9 mouse cellular contexts compared by ENCODE assay signal in genomic region chr11:60189501-60190040, GRCm38 (mm10). TPM values are rescaled to one million over a fixed set of nuclear protein-coding genes. Genes with fewer than 3 reads are reported as not detected.
A peak's percentile ranks its signal among the peaks of the same experiment; 100 is the strongest.
DNase-seq lines count a peak whose midpoint lies in the region; ATAC-seq and TF ChIP-seq lines count a peak whose summit lies in the region.
"Had no signal": no experiment of that assay in that cellular context is flagged by ENCODE, and none has a peak within 500 bp of the region (broad histone marks: within the 10 kb centered on the region; RNA-seq: fewer than 3 reads in every experiment).

No protein-coding gene starts in this region.

- ATAC-seq in hindbrain, embryonic 13.5 days (ENCODE audit: low FRiP score): no peak

- intact Hi-C loops in left cerebral cortex, adult 2 months (cut with DNase I): loop anchor here (2.0 kb wide), 1 partner anchor 75 kb away; no protein-coding TSS in a partner anchor

- H3K9me3 ChIP-seq in E14TG2a.4 (ENCODE audit: low read length): no peaks in the 10 kb centered on the region
- H3K9me3 ChIP-seq in hindbrain, embryonic 13.5 days: no peaks in the 10 kb centered on the region

- H3K4me1 ChIP-seq in E14TG2a.4 (replicated peaks; ENCODE audit: low read depth, low read length): peaks cover 71% of the 10 kb centered on the region
- peaks cover 63% of the 10 kb centered on the region for H3K4me1 ChIP-seq in hindbrain, embryonic 13.5 days (replicated peaks)

- WGBS in hindbrain, embryonic 13.5 days: 82% methylated on average over 21 of the region's 21 CpGs

- 0 out of 2 replicates have a peak overlapping the region, but pooled peaks have one; percentile 13 for H3K9ac ChIP-seq in hindbrain, embryonic 13.5 days

- DNase-seq in cerebellum, adult 11-12 months: peak; percentile 38
- DNase-seq in cerebellum, adult 8-10 months: no peak
- peak in 1 of 2 experiments; percentile 47 for DNase-seq in left cerebral cortex, adult 2 months (ENCODE audit: extremely low spot score in 1 of 2, low spot score in 2 of 2)
- no peak for DNase-seq in left cerebral cortex, adult 8-10 months (ENCODE audit: low spot score in 2 of 2)
- DNase-seq in frontal cortex, postnatal 36 days (ENCODE audit: low spot score in 2 of 2): no peak
- DNase-seq in urinary bladder, postnatal 36 days (ENCODE audit: low spot score in 2 of 2): no peak
- DNase-seq: embryo, embryonic 11 days had no signal

- no peak overlapping the region for H3K4me3 ChIP-seq in left cerebral cortex, adult 2 months
- H3K4me3 ChIP-seq in E14TG2a.4 (replicated peaks; ENCODE audit: low read length): peak overlapping the region; percentile 69
- no peak overlapping the region for H3K4me3 ChIP-seq in hindbrain, embryonic 13.5 days

- H3K27me3 ChIP-seq in E14TG2a.4 (ENCODE audit: insufficient read depth, low read length): peaks cover 41% of the 10 kb centered on the region
- H3K27me3 ChIP-seq in hindbrain, embryonic 13.5 days: no peaks in the 10 kb centered on the region

- peaks cover 78% of the 10 kb centered on the region for H3K36me3 ChIP-seq in E14TG2a.4 (ENCODE audit: insufficient read depth, low read length)
- peaks cover 96% of the 10 kb centered on the region for H3K36me3 ChIP-seq in hindbrain, embryonic 13.5 days

- H3K27ac ChIP-seq in left cerebral cortex, adult 2 months: peak overlapping the region; percentile 44
- H3K27ac ChIP-seq in hindbrain, embryonic 13.5 days: peak overlapping the region; percentile 66

- H3K4me2 ChIP-seq in hindbrain, embryonic 13.5 days: no peak overlapping the region

- no peak for TF ChIP-seq CTCF in left cerebral cortex, adult 2 months (IDR thresholded peaks at IDR 0.05)
- no peak for TF ChIP-seq CTCF in E14TG2a.4 (conservative IDR thresholded peaks at IDR 0.05; ENCODE audit: low read length)

RNA-seq across cellular contexts. Expression of gene Srebf1, which starts 32.8 kb away (rescaled TPM):
- 10 to 100 TPM; 50.1 to 66.1 TPM for total RNA-seq in left cerebral cortex, adult 2 months (2021)
- 100 to 1,000 TPM in 2 of 4 experiments, 10 to 100 TPM in 2; 85.8 to 103 (median 100) TPM for total RNA-seq in left cerebral cortex, adult 8-10 months (2022)
- 38.2 and 43.9 TPM in 2 replicates for polyA plus RNA-seq in hindbrain, embryonic 13.5 days (2015; fragmentation: Nextera tagmentation; extraction: Ambion mirVana)
